Mouse (Mus musculus): ENCODE data around the gene Acyp1.

DNA sequence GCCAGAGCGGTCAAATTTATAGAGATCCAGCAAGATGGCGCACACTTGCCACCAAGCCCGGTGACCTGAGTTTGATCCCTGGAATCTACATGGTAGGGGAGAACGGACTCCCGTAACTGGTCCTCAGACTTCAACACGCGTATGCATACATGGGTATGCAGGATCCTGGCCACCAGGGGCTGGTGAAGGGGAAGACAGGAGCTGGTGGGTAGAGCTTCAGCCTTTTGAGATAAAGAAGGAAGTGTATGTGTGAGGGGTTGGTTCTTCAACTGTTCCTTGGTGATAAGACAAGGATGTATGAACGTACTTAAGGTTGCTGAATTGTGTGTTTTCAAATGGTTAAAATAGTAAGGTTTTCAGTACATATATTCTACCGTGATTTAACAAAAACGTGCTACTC, 9.3 kb downstream of the Acyp1 start:
- no peak for TF ChIP-seq POLR2A (IDR thresholded peaks at IDR 0.05; ENCODE audit: extremely low read depth, insufficient read depth, low read length)
- TF ChIP-seq CTCF (IDR thresholded peaks at IDR 0.05; ENCODE audit: extremely low read depth, insufficient read depth, low read length), result no peak

All from cortical plate, adult 2 months (tissue).